Mouse (Mus musculus) megakaryocyte, adult 5-6 weeks (primary cell): ENCODE results near the gene Tgfbr3. TPM values are rescaled to one million over a fixed set of nuclear protein-coding genes. Genes with fewer than 3 reads are reported as not detected.

ENCODE experiments used
- total RNA-seq, 2 experiments: library from RNA; stranded (forward) in 1 of 2; stranded (reverse) in 1 of 2; fragments of 153-499, 151-499 nt in 1 of 2; fragments of 221-1000, 200-1000 nt in 1 of 2; gene quantifications; 2 replicates each; pipeline versions ENCODE4 v1.2.3 to v1.2.4; 2015 to 2017

Gene Tgfbr3
- total RNA-seq, 2 experiments from 2014 or later = 0.89 to 1.7 TPM

Other genes starting within 250 kb of the Tgfbr3 start
- 0.25 and 0.41 TPM in 2 replicates for gene Brdt, start 41.5 kb upstream of the Tgfbr3 start, total RNA-seq (2015)
- gene Brdt, start 41.5 kb upstream of the Tgfbr3 start, total RNA-seq (2017) = not detected in 2 replicates
- not detected in 2 replicates for gene Ephx4, start 113.1 kb upstream of the Tgfbr3 start, total RNA-seq (2015)
- not detected in 2 replicates for gene Ephx4, start 113.1 kb upstream of the Tgfbr3 start, total RNA-seq (2017)
- gene Lpcat2b, start 141.9 kb upstream of the Tgfbr3 start, total RNA-seq (2015) = not detected in 2 replicates
- gene Lpcat2b, start 141.9 kb upstream of the Tgfbr3 start, total RNA-seq (2017) = not detected in 2 replicates
- gene Btbd8, start 148.4 kb upstream of the Tgfbr3 start, total RNA-seq (2015) = 1.7 and 2.7 TPM in 2 replicates
- 0.99 and 2.0 TPM in 2 replicates for gene Btbd8, start 148.4 kb upstream of the Tgfbr3 start, total RNA-seq (2017)
- gene Gm42669, start 218.0 kb upstream of the Tgfbr3 start, total RNA-seq (2015) = not detected in 2 replicates
- gene Gm42669, start 218.0 kb upstream of the Tgfbr3 start, total RNA-seq (2017) = 0.04 TPM in 1 of 2 replicates, not detected in the other
- not detected in 2 replicates for gene 1700028K03Rik, start 245.1 kb upstream of the Tgfbr3 start, total RNA-seq (2015)
- gene 1700028K03Rik, start 245.1 kb upstream of the Tgfbr3 start, total RNA-seq (2017) = not detected in 2 replicates